Mouse (Mus musculus) E14TG2a.4 (cell line): ENCODE measurements at regions not wholly inside any gene's neighbourhood (a gene's known extent, or its start where the extent isn't known, plus 50 kb on each side); places are given as distances from the start of the nearest gene placed in this dataset.

ENCODE experiments used
- CTCF ChIP-seq: conservative IDR thresholded peaks from 2 replicates; pipeline ENCODE4 v1.5.1; 2014; ENCODE audit warnings: low read length
- POU5F1 ChIP-seq: IDR thresholded peaks from 2 replicates; pipeline ENCODE4 v1.6.1; 2014; ENCODE audit warnings: low read length, borderline replicate concordance

DNA sequence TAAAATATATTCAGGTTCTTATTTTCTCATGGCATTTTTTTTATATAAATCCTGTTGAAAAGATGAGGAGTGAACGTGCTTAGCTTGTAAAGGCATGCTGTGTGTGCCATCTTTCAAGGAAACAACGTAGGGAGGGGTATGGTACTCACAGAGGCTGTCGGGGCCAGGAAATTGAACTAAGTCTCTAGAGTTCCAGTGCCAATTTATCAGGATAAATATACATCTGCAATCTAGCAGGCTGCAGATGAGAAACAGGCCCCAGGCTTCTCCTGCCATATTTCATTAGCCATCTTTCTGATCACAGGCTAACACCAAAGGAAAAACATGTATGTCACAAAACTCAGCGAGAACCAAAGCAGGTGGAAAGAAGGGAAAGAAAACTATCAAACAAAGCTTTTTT lies 954.8 kb upstream of the Flrt2 start:
- TF ChIP-seq CTCF (no peak), POU5F1 (no peak)
